Mouse (Mus musculus) olfactory bulb, adult 2 months (tissue): Measurements from ENCODE around the gene Mrpl10. TPM values are rescaled to one million over a fixed set of nuclear protein-coding genes. Genes with fewer than 3 reads are reported as not detected.

Experiments used
- H3K27ac ChIP-seq: fragments of 200-500 bp; 2 replicates; pipeline ENCODE4 v1.5.1; 2012; ENCODE audit warnings: low read depth, low read length; ENCODE audit not compliant: insufficient read depth
- H3K4me1 ChIP-seq: fragments of 200-500 bp; 2 replicates; pipeline ENCODE4 v1.6.1; 2012; ENCODE audit warnings: low read length; ENCODE audit not compliant: control insufficient read depth, insufficient read depth
- H3K4me3 ChIP-seq: fragments of 200-500 bp; 2 replicates; pipeline ENCODE4 v1.5.1; 2012; ENCODE audit warnings: mild to moderate bottlenecking, low read depth, low read length, moderate library complexity; ENCODE audit not compliant: insufficient read depth
- CTCF ChIP-seq: fragments of 200-500 bp; IDR thresholded peaks from 2 replicates; pipeline ENCODE4 v1.5.1; 2012; ENCODE audit warnings: low read depth, mild to moderate bottlenecking, low read length, moderate library complexity; ENCODE audit not compliant: insufficient read depth
- POLR2A ChIP-seq: fragments of 200-500 bp; IDR thresholded peaks from 2 replicates; pipeline ENCODE4 v1.6.1; 2012; ENCODE audit warnings: mild to moderate bottlenecking, low read depth, low read length, moderate library complexity; ENCODE audit not compliant: insufficient read depth
- WGBS: fragments of 180-500 bp; shearing (Covaris S2); methylation state at CpG from one replicate; pipeline ENCODE4 v1.1.7; 2018; 5-methylcytosine and 5-hydroxymethylcytosine counted together
- polyA plus RNA-seq: library from polyadenylated mRNA; stranded (reverse); fragments of >200 nt; gene quantifications from 2 replicates; pipeline ENCODE4 v1.2.4, GENCODE M21; 2012; ENCODE audit warnings: low replicate concordance; ENCODE audit not compliant: missing spikeins, insufficient read depth, insufficient read length

Mrpl10 gene
- polyA plus RNA-seq, 1 experiment, result not detected

DNA sequence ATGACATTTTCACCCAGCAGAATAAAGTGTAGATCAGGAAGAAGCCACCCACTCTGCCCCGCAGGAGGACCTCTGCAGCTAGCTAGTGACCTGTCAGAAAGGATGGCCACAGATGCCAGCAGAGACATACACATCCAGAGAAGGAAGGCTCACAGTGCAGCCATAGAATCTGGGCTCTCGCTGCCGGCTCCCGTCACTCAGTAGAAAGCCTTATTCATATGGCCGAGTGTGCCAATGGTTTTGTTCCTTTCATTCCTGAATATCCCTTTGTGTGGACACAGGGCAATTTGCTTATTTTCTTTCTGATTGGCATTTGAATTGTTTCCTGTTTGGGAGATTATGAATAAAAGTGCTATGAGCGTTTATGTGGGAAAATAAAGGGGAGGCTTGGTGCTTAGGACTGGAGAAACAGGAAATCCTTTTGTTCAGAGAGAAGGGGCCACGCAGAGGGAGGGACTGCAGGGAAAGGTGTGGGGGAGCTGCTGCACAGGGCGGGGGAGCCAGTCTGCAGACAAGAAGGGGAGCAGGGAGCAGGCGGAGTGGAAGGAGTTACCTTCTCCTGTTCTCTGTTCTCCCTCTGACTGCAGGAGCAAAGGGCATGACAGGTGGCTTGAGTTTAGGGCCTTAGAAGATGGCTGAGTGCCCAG is 22.0 kb downstream of the Mrpl10 start:
- TF ChIP-seq CTCF (no peak), POLR2A (no peak)

DNA sequence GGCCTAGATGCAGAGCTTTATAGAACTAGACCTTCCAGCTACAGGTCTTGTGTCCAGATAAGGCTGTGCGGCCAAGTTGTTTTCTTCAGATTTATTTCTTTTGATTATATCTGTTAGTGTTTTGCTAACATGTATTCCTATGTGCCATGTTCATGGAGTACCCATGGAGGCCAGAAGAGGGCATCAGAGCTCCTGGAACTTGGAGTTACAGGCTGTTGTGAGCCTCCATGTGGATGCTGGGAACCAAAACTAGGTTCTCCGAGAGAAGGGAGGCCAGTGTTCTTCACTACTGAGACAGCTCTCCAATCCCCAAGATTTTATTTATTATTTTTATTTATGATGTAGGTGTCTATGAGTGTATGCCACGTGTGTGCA is 22.5 kb downstream of the Mrpl10 start:
- Histone ChIP-seq H3K4me1 (no peaks in the 10 kb centered on the region), H3K27ac (no peak overlapping the region), H3K4me3 (no peak overlapping the region)
- no peak for TF ChIP-seq CTCF
- TF ChIP-seq POLR2A, result no peak
- 87% methylated on average over 3 of the region's 3 CpGs for WGBS

More for the DNA sequence above, 22.0 kb downstream of the Mrpl10 start:
- 55% methylated on average over 9 of the region's 9 CpGs for WGBS
- no peak overlapping the region for H3K4me3 ChIP-seq
- H3K27ac ChIP-seq, result no peak overlapping the region
- no peaks in the 10 kb centered on the region for H3K4me1 ChIP-seq

- WGBS, result 92% methylated on average over 12 of the region's 12 CpGs
- Histone ChIP-seq H3K27ac (no peak overlapping the region), H3K4me1 (no peaks in the 10 kb centered on the region), H3K4me3 (no peak overlapping the region)
- no peak for TF ChIP-seq CTCF
- no peak for TF ChIP-seq POLR2A
Measured at GRCm38 (mm10) chr11:97065538-97066295, 24.4 kb downstream of the Mrpl10 start.

- 74% methylated on average over 22 of the region's 22 CpGs for WGBS
- H3K27ac ChIP-seq, result no peak overlapping the region
- H3K4me3 ChIP-seq, result no peak overlapping the region
- TF ChIP-seq POLR2A (no peak), CTCF (no peak)
- H3K4me1 ChIP-seq, result no peaks in the 10 kb centered on the region
Measured at GRCm38 (mm10) chr11:97066656-97067360, 25.4 kb downstream of the Mrpl10 start.

GRCm38 (mm10) chr11:97069333-97069732 is 28.0 kb downstream of the Mrpl10 start:
- TF ChIP-seq POLR2A (no peak), CTCF (no peak)
- no peaks in the 10 kb centered on the region for H3K4me1 ChIP-seq
- no peak overlapping the region for H3K4me3 ChIP-seq
- WGBS, result 76% methylated on average over 1 of the region's 1 CpGs
- H3K27ac ChIP-seq, result no peak overlapping the region

GRCm38 (mm10) chr11:97069770-97070169 is 28.4 kb downstream of the Mrpl10 start:
- Histone ChIP-seq H3K4me1 (no peaks in the 10 kb centered on the region), H3K27ac (no peak overlapping the region), H3K4me3 (no peak overlapping the region)
- 94% methylated on average over 2 of the region's 2 CpGs for WGBS
- TF ChIP-seq CTCF (no peak), POLR2A (no peak)

- H3K27ac ChIP-seq, result no peak overlapping the region
- no peak overlapping the region for H3K4me3 ChIP-seq
- TF ChIP-seq POLR2A, result no peak
- no peak for TF ChIP-seq CTCF
- no peaks in the 10 kb centered on the region for H3K4me1 ChIP-seq
- 84% methylated on average over 1 of the region's 1 CpGs for WGBS
Measured at GRCm38 (mm10) chr11:97071129-97071528, 29.8 kb downstream of the Mrpl10 start.

GRCm38 (mm10) chr11:97072533-97072932 is 31.2 kb downstream of the Mrpl10 start:
- TF ChIP-seq POLR2A, result no peak
- no peak for TF ChIP-seq CTCF
- 28% methylated on average over 3 of the region's 3 CpGs for WGBS
- Histone ChIP-seq H3K4me1 (no peaks in the 10 kb centered on the region), H3K27ac (no peak overlapping the region), H3K4me3 (no peak overlapping the region)

- Histone ChIP-seq H3K27ac (no peak overlapping the region), H3K4me1 (no peaks in the 10 kb centered on the region), H3K4me3 (no peak overlapping the region)
- 83% methylated on average over 8 of the region's 8 CpGs for WGBS
- TF ChIP-seq POLR2A, result no peak
Measured at GRCm38 (mm10) chr11:97074235-97074634, 32.9 kb downstream of the Mrpl10 start.
